Mouse (Mus musculus): ENCODE data around the gene Pax8.

DNA sequence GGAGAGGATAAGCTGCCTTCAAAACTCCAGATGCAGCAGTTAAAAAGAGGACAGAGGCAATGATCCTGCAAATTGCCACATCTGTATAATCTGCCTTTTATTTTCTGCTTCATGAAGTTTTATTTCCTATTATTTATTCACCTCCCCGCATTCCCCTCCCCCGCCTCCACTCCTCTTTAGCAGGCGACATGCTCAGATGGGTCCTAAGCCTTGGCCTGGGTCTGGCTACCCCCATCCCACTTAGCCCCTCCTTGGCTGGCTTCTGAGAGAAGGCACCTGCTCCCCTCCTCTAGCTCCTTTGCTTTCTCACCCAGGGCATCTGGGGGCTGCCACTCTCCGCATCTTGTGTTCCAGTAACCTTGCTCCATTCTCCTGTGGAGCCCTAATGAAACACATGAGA is 61.7 kb downstream of the Pax8 start:
- TF ChIP-seq CTCF (IDR thresholded peaks at IDR 0.05; ENCODE audit: extremely low read depth, insufficient read depth, low read length) (no peak), POLR2A (IDR thresholded peaks at IDR 0.05; ENCODE audit: extremely low read depth, insufficient read depth, low read length) (no peak)

Measured in cortical plate, adult 2 months (tissue).